Mouse (Mus musculus) forebrain, embryonic 10.5 days (tissue): ENCODE results near the gene Pik3c2g. TPM values are rescaled to one million over a fixed set of nuclear protein-coding genes. Genes with fewer than 3 reads are reported as not detected.

Source experiments
- DNase-seq: peaks from one replicate; pipeline ENCODE4 v3.0.0-alpha.2; 2017; ENCODE audit warnings: low spot score; ENCODE audit errors: extremely low spot score
- H3K27ac ChIP-seq: fragments of 300-500 bp; sonication (generic); 2 replicates; pipeline ENCODE4 v1.5.1; 2016; ENCODE audit warnings: mild to moderate bottlenecking
- H3K27me3 ChIP-seq: fragments of 300-500 bp; sonication (generic); 2 replicates; pipeline ENCODE4 v1.6.1; 2016; ENCODE audit warnings: mild to moderate bottlenecking; ENCODE audit not compliant: poor library complexity, severe bottlenecking
- H3K36me3 ChIP-seq: fragments of 300-500 bp; sonication (generic); replicated peaks from 2 replicates; pipeline ENCODE4 v1.6.1; 2016; ENCODE audit warnings: mild to moderate bottlenecking, moderate library complexity
- H3K4me1 ChIP-seq: fragments of 300-500 bp; sonication (generic); 2 replicates; pipeline ENCODE4 v1.6.1; 2016
- H3K4me3 ChIP-seq: fragments of 300-500 bp; sonication (generic); 2 replicates; pipeline ENCODE4 v1.5.1; 2016; ENCODE audit warnings: mild to moderate bottlenecking, moderate library complexity
- H3K9me3 ChIP-seq: fragments of 300-500 bp; sonication (generic); 2 replicates; pipeline ENCODE4 v1.6.1; 2016; ENCODE audit warnings: mild to moderate bottlenecking, moderate library complexity
- WGBS: fragments of 180-500 bp; shearing (Covaris S2); methylation state at CpG from one replicate; pipeline ENCODE4 v1.1.7; 2016; 5-methylcytosine and 5-hydroxymethylcytosine counted together
- polyA plus RNA-seq: library from polyadenylated mRNA; unstranded; fragments of >200 nt; fragmentation: Nextera tagmentation; extraction: Ambion mirVana; gene quantifications from 2 replicates; pipeline ENCODE4 v1.2.1, GENCODE M21; 2016

Pik3c2g gene
- polyA plus RNA-seq, 1 experiment from 2014 or later, result not detected

DNA sequence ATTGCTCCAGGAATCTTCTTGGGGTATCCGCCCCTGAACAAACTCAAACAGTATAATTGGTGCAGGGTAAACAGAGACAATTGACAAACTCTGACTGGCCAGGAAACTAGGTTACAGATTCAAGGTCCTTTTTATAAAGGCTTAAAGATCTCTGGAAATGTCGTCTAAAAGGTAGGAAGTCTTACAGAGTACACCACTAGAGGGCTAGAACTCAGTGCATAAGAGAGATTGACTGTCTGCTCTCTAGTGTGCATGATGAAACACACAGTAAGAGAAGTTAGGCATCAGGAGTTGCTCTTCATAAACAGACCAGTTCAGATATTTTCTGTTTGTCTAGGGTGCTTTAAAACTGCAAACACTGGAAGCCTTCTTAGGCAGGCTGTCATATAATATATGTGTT, 9.4 kb downstream of the Pik3c2g start:
- H3K36me3 ChIP-seq, result no peaks in the 10 kb centered on the region
- WGBS, result 53% methylated on average over 2 of the region's 2 CpGs
- peaks cover 18% of the 10 kb centered on the region for H3K4me1 ChIP-seq

GRCm38 (mm10) chr6:139599216-139599615, 12.2 kb downstream of the Pik3c2g start:
- Histone ChIP-seq H3K4me3 (no peak overlapping the region), H3K4me1 (no peaks in the 10 kb centered on the region), H3K36me3 (no peaks in the 10 kb centered on the region), H3K27me3 (no peaks in the 10 kb centered on the region), H3K9me3 (no peaks in the 10 kb centered on the region), H3K27ac (no peak overlapping the region)
- no peak for DNase-seq
- 89% methylated on average over 1 of the region's 1 CpGs for WGBS

More for the DNA sequence above, 9.4 kb downstream of the Pik3c2g start:
- DNase-seq, result no peak
- H3K27me3 ChIP-seq, result no peaks in the 10 kb centered on the region
- no peak overlapping the region for H3K4me3 ChIP-seq
- no peak overlapping the region for H3K27ac ChIP-seq
- no peaks in the 10 kb centered on the region for H3K9me3 ChIP-seq

GRCm38 (mm10) chr6:139618774-139619173, 31.8 kb downstream of the Pik3c2g start:
- whole genome bisulfite sequencing, result 88% methylated on average over 4 of the region's 4 CpGs
- DNase-seq, result no peak
- Histone ChIP-seq H3K4me3 (no peak overlapping the region), H3K36me3 (no peaks in the 10 kb centered on the region), H3K9me3 (no peaks in the 10 kb centered on the region), H3K4me1 (peaks cover 8% of the 10 kb centered on the region; the same call in 1 of the 2 replicates), H3K27ac (no peak overlapping the region), H3K27me3 (no peaks in the 10 kb centered on the region)

DNA sequence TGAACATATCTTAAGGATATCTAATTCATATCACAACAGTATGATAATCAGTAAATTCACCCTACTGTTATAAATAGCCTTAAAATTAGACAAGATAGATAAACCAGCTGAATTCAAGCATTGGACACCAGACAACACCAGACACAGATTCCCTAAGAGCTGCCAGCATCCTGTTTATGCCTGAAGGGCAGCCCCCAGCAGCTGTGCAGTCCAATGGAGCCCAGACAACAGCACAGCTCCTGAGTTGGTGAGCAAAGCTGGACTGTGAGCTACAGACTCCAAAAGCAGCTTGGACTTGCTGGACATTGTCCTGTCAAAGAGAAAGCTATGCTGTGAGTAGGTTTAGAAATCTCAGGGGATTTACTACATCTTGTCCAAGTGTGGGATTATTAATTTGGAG, 37.7 kb downstream of the Pik3c2g start:
- no peak overlapping the region for H3K27ac ChIP-seq
- no peak for DNase-seq
- no peak overlapping the region for H3K4me3 ChIP-seq
- H3K36me3 ChIP-seq, result no peaks in the 10 kb centered on the region
- no peaks in the 10 kb centered on the region for H3K4me1 ChIP-seq
- H3K27me3 ChIP-seq, result no peaks in the 10 kb centered on the region
- H3K9me3 ChIP-seq, result no peaks in the 10 kb centered on the region

- Histone ChIP-seq H3K27me3 (no peaks in the 10 kb centered on the region), H3K27ac (no peak overlapping the region), H3K9me3 (no peaks in the 10 kb centered on the region), H3K36me3 (no peaks in the 10 kb centered on the region), H3K4me1 (no peaks in the 10 kb centered on the region), H3K4me3 (no peak overlapping the region)
- WGBS, result 92% methylated on average over 3 of the region's 3 CpGs
- no peak for DNase-seq
These were observed 47.5 kb downstream of the Pik3c2g start for GRCm38 (mm10) chr6:139634561-139634960.

DNA sequence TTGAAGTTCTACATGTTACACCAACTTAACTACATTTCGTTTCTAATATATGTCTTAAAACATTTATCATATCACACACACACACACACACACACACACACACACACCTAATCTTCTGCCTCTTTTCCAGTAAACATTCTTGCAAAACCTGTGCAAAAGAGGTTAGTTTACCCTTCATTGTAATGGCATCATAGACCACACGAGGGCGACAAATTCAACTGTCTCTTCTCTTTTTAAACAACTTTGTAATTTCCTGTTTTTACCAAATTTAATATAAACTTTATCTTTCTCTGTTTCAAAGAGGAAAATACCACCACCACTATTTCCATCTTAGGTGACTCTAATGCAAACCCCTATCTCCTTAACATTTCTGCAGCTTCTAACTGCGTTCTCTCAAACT, 68.4 kb downstream of the Pik3c2g start:
- no peak for DNase-seq

GRCm38 (mm10) chr6:139662462-139662861, 75.4 kb downstream of the Pik3c2g start:
- no peak overlapping the region for H3K4me3 ChIP-seq
- DNase-seq, result no peak
- no peaks in the 10 kb centered on the region for H3K9me3 ChIP-seq
- H3K4me1 ChIP-seq, result no peaks in the 10 kb centered on the region
- no peak overlapping the region for H3K27ac ChIP-seq
- H3K27me3 ChIP-seq, result no peaks in the 10 kb centered on the region
- no peaks in the 10 kb centered on the region for H3K36me3 ChIP-seq
- 65% methylated on average over 1 of the region's 1 CpGs for WGBS

More for the DNA sequence above, 68.4 kb downstream of the Pik3c2g start:
- 31% methylated on average over 4 of the region's 4 CpGs for WGBS
- Histone ChIP-seq H3K4me3 (no peak overlapping the region), H3K4me1 (no peaks in the 10 kb centered on the region), H3K27me3 (no peaks in the 10 kb centered on the region), H3K27ac (no peak overlapping the region), H3K36me3 (no peaks in the 10 kb centered on the region), H3K9me3 (no peaks in the 10 kb centered on the region)

GRCm38 (mm10) chr6:139718416-139718984, 131.5 kb downstream of the Pik3c2g start:
- H3K36me3 ChIP-seq, result no peaks in the 10 kb centered on the region
- H3K9me3 ChIP-seq, result no peaks in the 10 kb centered on the region
- no peaks in the 10 kb centered on the region for H3K27me3 ChIP-seq
- no peak overlapping the region for H3K4me3 ChIP-seq
- WGBS, result 81% methylated on average over 3 of the region's 3 CpGs
- no peaks in the 10 kb centered on the region; the same call in 1 of the 2 replicates for H3K4me1 ChIP-seq
- no peak overlapping the region for H3K27ac ChIP-seq
- no peak for DNase-seq

DNA sequence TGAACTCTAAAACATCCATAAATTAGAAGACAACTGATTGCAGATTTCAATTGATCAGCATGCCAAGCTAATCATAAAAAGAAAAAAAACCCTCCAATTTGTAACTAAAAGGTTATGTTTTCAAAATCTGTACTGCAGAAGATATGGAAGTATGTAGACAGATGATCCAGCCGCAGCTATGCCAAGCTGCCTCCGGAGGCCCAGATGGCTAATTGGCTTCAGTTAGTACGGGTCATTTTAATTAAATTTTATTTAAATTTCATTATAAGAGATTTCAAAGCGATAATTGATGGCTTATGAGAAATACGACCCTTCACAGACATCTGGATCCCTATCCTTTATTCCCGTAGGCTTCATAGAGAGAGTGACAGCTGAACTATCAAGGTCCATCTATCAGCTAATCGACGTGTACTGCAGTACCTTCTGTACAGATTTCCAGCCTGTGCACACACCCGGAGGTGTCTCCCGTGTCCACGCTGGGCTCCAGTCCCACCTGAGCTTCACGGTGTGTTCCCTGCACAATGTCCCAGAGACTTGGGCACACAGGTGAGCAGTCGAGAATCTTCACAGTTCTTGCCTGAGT, 132.7 kb downstream of the Pik3c2g start:
- Histone ChIP-seq H3K4me3 (no peak overlapping the region), H3K27me3 (no peaks in the 10 kb centered on the region), H3K4me1 (no peaks in the 10 kb centered on the region; the same call in 1 of the 2 replicates), H3K9me3 (no peaks in the 10 kb centered on the region), H3K36me3 (no peaks in the 10 kb centered on the region), H3K27ac (no peak overlapping the region)
- 92% methylated on average over 13 of the region's 13 CpGs for WGBS
- DNase-seq, result no peak

DNA sequence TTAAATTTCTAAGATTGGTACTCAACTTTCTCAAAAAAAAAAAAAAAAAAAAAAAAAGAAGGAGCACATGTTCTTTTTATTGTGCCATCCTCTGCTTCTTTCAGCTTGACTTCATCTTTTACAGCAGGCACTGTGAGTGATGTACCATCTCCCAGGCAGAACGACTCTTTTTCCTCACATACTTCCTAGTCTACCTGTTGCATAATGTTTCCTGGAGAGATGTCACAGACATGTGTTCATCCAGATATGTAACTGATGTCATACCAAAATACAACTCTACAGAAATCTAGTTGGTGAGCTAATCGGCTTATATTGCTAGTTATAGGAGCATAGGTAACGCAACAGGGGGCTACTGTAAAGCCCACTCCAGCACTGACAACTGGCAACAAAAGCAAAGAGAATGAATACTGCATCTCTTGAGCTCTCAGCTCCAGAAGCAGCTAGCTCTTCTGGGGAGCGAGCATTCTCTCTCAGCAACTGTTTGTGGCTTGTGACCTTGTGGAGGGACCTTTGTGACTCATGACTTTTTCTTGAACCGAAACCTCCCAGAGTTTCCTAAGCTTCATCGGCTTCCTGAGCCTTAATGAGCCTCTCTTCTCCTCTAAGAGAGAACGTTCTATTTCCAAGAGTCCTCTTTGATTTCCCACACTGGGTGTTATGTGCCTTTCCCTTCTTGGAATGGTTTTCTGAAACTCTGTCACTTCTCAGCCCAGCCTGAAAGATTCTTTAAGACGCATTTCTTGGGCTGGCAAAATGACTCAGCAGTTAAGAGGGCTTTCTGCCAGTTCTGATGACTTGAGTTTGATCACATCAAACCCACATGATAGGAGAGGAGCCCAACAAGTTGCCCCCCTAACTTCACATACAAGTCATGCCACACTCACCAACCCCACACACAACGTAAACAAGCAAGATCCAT, 148.9 kb downstream of the Pik3c2g start:
- no peak for DNase-seq
- Histone ChIP-seq H3K27ac (no peak overlapping the region), H3K36me3 (no peaks in the 10 kb centered on the region), H3K4me1 (no peaks in the 10 kb centered on the region), H3K4me3 (no peak overlapping the region), H3K27me3 (no peaks in the 10 kb centered on the region), H3K9me3 (no peaks in the 10 kb centered on the region)
- WGBS, result 90% methylated on average over 9 of the region's 9 CpGs

GRCm38 (mm10) chr6:139738350-139738749, 151.3 kb downstream of the Pik3c2g start:
- no peaks in the 10 kb centered on the region for H3K4me1 ChIP-seq
- H3K27ac ChIP-seq, result no peak overlapping the region
- 86% methylated on average over 5 of the region's 5 CpGs for WGBS
- H3K27me3 ChIP-seq, result no peaks in the 10 kb centered on the region
- H3K4me3 ChIP-seq, result no peak overlapping the region
- no peaks in the 10 kb centered on the region for H3K9me3 ChIP-seq
- DNase-seq, result no peak
- H3K36me3 ChIP-seq, result no peaks in the 10 kb centered on the region

GRCm38 (mm10) chr6:139742693-139743432, 155.8 kb downstream of the Pik3c2g start:
- Histone ChIP-seq H3K27ac (no peak overlapping the region), H3K9me3 (no peaks in the 10 kb centered on the region), H3K4me1 (no peaks in the 10 kb centered on the region; the same call in 1 of the 2 replicates), H3K36me3 (no peaks in the 10 kb centered on the region), H3K4me3 (no peak overlapping the region), H3K27me3 (no peaks in the 10 kb centered on the region)
- no peak for DNase-seq
- WGBS, result 91% methylated on average over 12 of the region's 12 CpGs
